Mouse (Mus musculus) lung, embryonic 14.5 days (tissue): ENCODE results near the gene Vdr. TPM values are rescaled to one million over a fixed set of nuclear protein-coding genes. Genes with fewer than 3 reads are reported as not detected.
A peak's percentile ranks its signal among the peaks of the same experiment; 100 is the strongest.

Source experiments
- ATAC-seq: fragments of 200-750 bp; cut with Nextera tagmentation; 2 replicates; pipeline ENCODE4 v1.8.0; 2017; ENCODE audit warnings: mild to moderate bottlenecking, moderate TSS enrichment, moderate library complexity; ENCODE audit not compliant: insufficient read depth
- DNase-seq: peaks from one replicate; pipeline ENCODE4 v3.0.0-alpha.2; 2015
- H3K27ac ChIP-seq: fragments of 300-500 bp; sonication (generic); 2 replicates; pipeline ENCODE4 v1.5.1; 2014; ENCODE audit warnings: low read depth, mild to moderate bottlenecking, moderate library complexity
- H3K27me3 ChIP-seq: fragments of 300-500 bp; sonication (generic); 2 replicates; pipeline ENCODE4 v1.6.1; 2014; ENCODE audit warnings: low read length, control low read depth; ENCODE audit not compliant: insufficient read depth
- H3K36me3 ChIP-seq: fragments of 300-500 bp; sonication (generic); 2 replicates; pipeline ENCODE4 v1.6.1; 2014; ENCODE audit warnings: control low read depth; ENCODE audit not compliant: insufficient read depth
- H3K4me1 ChIP-seq: fragments of 300-500 bp; sonication (generic); 2 replicates; pipeline ENCODE4 v1.6.1; 2014; ENCODE audit warnings: antibody characterized with exemption, control low read depth; ENCODE audit not compliant: insufficient read depth
- H3K4me2 ChIP-seq: fragments of 300-500 bp; sonication (generic); 2 replicates; pipeline ENCODE4 v1.6.1; 2014; ENCODE audit warnings: mild to moderate bottlenecking
- H3K4me3 ChIP-seq: fragments of 300-500 bp; sonication (generic); 2 replicates; pipeline ENCODE4 v1.5.1; 2014; ENCODE audit warnings: low read depth, low read length
- H3K9ac ChIP-seq: fragments of 300-500 bp; sonication (generic); 2 replicates; pipeline ENCODE4 v1.6.1; 2014
- H3K9me3 ChIP-seq: fragments of 300-500 bp; sonication (generic); 2 replicates; pipeline ENCODE4 v1.6.1; 2016; ENCODE audit warnings: low read depth, low read length, control low read depth
- CTCF ChIP-seq: IDR thresholded peaks from 2 replicates; pipeline ENCODE4 v1.5.1; 2016; ENCODE audit warnings: antibody characterized with exemption, low read depth
- WGBS: fragments of 180-500 bp; shearing (Covaris S2); extraction: QIAGEN DNeasy Blood & Tissue Kit; methylation state at CpG from one replicate; pipeline ENCODE4 v1.1.7; 2014; 5-methylcytosine and 5-hydroxymethylcytosine counted together
- polyA plus RNA-seq: library from polyadenylated mRNA; unstranded; fragments of >200 nt; fragmentation: Nextera tagmentation; extraction: Ambion mirVana; gene quantifications from 2 replicates; pipeline ENCODE4 v1.2.1, GENCODE M21; 2014

Gene Vdr
- 0.38 and 0.61 TPM in 2 replicates for polyA plus RNA-seq

DNA sequence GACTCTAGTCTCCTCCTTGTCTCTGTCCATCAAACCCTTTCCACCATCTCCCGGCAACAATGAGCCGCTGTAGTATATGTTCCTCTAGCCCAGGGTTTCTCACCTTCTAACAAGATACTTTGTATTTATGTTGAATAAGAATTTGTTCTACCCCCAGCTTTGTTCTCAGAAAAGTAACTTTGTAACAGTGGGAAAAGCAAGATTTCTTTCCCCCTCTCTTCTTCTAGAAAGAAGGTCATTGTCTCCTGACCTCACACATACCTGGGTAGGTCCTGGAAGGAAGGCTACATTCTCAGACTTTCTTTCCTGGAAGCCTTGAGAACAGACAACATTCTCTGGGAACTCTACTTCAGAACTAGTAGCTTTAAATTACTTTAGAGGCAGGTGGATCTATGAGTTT is at the start of gene Vdr:
Gene Vdr (minus strand): TSS at position 101 of the 400 bp plus-strand sequence.
- H3K27me3 ChIP-seq: peaks cover 27% of the 10 kb centered on the region
- H3K4me2 ChIP-seq: no peak within 1 kb of the TSS
- 95% methylated on average over 2 of the region's 2 CpGs for WGBS
- DNase-seq (no peak), ATAC-seq (no peak)
- H3K36me3 ChIP-seq: no peaks in the 10 kb centered on the region
- TF ChIP-seq CTCF: no peak
- no peak within 1 kb of the TSS for H3K9ac ChIP-seq
- H3K27ac ChIP-seq: no peak within 1 kb of the TSS
- H3K4me3 ChIP-seq: no peak within 1 kb of the TSS
- peaks cover 19% of the 10 kb centered on the region for H3K4me1 ChIP-seq
- H3K9me3 ChIP-seq: no peaks in the 10 kb centered on the region

DNA sequence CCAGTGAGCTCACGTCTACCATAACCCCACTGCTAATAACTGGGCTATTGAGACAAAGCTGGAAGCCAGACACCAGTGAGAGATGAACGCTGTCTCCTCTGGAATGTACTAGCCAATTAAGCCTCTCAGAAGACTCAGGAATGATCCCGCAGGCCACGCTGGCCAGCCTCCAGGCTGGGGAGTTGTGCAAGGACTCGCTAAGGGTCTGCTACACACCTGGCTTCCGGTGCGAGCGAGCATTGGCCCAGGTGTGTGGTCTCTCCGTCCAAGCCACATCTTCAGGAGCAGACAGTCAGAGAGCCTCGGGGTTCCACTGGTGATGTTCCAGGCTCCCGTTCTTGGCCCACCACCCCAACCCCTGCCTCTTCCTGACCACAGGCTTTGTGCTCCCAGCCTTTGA is 46.0 kb upstream of the Vdr start:
- no peak for ATAC-seq

DNA sequence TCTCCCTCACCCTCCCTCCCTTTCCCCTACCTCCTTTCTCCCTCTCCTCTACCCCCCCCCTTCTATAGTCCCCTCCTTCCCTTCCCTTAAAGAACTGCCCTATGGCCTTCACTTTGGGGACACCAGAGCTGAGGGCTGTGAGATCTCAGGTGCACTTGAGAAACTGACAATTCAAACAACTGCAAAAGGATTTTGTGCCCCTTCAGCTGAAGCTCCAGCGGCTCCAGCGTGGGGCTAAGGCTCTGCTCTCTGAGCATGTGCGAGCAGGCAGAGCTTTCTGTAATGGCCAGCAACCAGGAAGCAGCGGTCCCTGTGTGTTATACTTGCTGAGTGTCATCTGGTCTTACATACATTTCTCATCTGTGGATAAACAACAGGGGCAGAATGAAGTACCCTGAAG is 45.3 kb upstream of the Vdr start:
- 13% methylated on average over 4 of the region's 4 CpGs for WGBS
- H3K4me2 ChIP-seq: no peak overlapping the region
- no peaks in the 10 kb centered on the region for H3K9me3 ChIP-seq

More for the DNA sequence above, 46.0 kb upstream of the Vdr start:
- Histone ChIP-seq H3K4me2 (no peak overlapping the region), H3K9ac (no peak overlapping the region), H3K4me3 (no peak overlapping the region), H3K27me3 (no peaks in the 10 kb centered on the region), H3K27ac (no peak overlapping the region), H3K36me3 (no peaks in the 10 kb centered on the region), H3K4me1 (peaks cover 3% of the 10 kb centered on the region; the same call in 1 of the 2 replicates), H3K9me3 (no peaks in the 10 kb centered on the region)
- 62% methylated on average over 11 of the region's 11 CpGs for WGBS
- no peak for TF ChIP-seq CTCF
- DNase-seq: no peak

DNA sequence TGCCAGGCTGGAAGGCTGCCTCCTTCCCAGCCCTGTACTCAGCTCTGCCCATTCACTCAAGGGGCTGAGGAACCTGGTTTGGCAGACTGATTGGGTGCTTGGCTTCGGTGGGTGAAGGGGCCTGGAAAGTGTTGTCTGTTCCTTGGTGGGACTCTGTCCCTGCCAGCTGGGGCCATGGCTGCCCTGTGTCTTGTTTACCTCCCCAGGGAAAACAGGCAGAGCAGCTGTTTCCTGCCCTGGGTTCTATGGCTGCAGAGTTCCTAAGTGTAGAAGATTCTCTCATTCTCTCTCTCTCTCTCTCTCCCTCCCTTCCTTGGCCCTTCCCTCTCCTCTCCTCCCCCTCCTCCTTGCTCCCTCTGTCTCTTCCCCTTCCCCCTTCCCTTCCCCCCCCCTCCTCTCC is 44.9 kb upstream of the Vdr start:
- no peak for ATAC-seq
- Histone ChIP-seq H3K9me3 (no peaks in the 10 kb centered on the region), H3K4me2 (no peak overlapping the region), H3K9ac (no peak overlapping the region), H3K4me1 (peaks cover 3% of the 10 kb centered on the region; the same call in 1 of the 2 replicates), H3K4me3 (no peak overlapping the region), H3K36me3 (no peaks in the 10 kb centered on the region), H3K27me3 (no peaks in the 10 kb centered on the region), H3K27ac (no peak overlapping the region)
- DNase-seq: peak; percentile 25
- TF ChIP-seq CTCF: no peak
- WGBS: 53% methylated on average over 1 of the region's 1 CpGs

More for the DNA sequence above, 45.3 kb upstream of the Vdr start:
- H3K4me1 ChIP-seq: peaks cover 3% of the 10 kb centered on the region; the same call in 1 of the 2 replicates
- peak overlapping the region; percentile 2; the same call in 1 of the 2 replicates for H3K27ac ChIP-seq
- no peak overlapping the region for H3K4me3 ChIP-seq
- H3K9ac ChIP-seq: no peak overlapping the region; the same call in 1 of the 2 replicates
- no peak for TF ChIP-seq CTCF
- DNase-seq: peak; percentile 50
- no peaks in the 10 kb centered on the region for H3K27me3 ChIP-seq
- H3K36me3 ChIP-seq: no peaks in the 10 kb centered on the region
- peak; percentile 15; the same call in 1 of the 2 replicates for ATAC-seq

DNA sequence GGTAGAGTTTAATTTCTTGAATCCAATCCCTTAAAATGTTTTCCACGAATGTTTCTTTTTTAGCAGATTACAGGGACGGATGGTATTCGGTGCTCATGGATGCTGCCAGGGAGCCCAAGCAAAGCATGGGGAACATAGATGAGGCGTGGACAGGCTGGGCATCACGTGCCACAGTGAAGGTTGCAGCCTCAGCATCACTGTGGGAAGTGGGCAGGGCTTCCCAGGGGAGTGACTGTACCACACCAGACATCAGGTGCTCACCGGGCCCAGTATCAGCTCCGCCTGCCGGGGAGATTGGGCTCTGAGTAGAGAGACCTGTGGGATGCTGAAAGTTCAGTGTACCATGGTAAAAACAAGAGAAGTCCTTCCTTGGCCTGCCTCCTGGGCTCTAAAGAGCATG is 44.2 kb upstream of the Vdr start:
- Histone ChIP-seq H3K27ac (no peak overlapping the region), H3K27me3 (no peaks in the 10 kb centered on the region), H3K4me1 (peaks cover 3% of the 10 kb centered on the region; the same call in 1 of the 2 replicates), H3K9ac (no peak overlapping the region), H3K4me3 (no peak overlapping the region), H3K36me3 (no peaks in the 10 kb centered on the region), H3K4me2 (no peak overlapping the region), H3K9me3 (no peaks in the 10 kb centered on the region)
- DNase-seq (no peak), ATAC-seq (no peak)
- 81% methylated on average over 8 of the region's 8 CpGs for WGBS
- no peak for TF ChIP-seq CTCF

DNA sequence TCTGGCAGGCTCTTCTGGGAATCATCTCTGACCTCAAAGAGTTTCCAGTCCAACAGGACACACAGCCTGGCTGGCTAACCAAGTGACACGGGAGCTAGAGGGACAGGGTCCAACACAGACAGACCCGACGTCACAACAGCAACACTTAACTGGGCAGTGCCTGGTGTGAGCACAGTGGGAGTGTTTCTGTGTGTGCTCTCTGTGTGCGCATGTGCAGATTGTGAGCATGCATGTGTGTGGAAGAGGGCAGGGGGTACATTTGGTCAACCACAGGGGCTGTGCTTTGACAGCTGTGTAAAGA is 42.4 kb upstream of the Vdr start:
- Histone ChIP-seq H3K27ac (no peak overlapping the region), H3K4me3 (no peak overlapping the region), H3K9me3 (no peaks in the 10 kb centered on the region), H3K9ac (no peak overlapping the region), H3K27me3 (no peaks in the 10 kb centered on the region), H3K4me1 (peaks cover 3% of the 10 kb centered on the region; the same call in 1 of the 2 replicates), H3K4me2 (peak overlapping the region; percentile 31; the same call in 1 of the 2 replicates), H3K36me3 (no peaks in the 10 kb centered on the region)
- DNase-seq (no peak), ATAC-seq (peak; percentile 7; the same call in 1 of the 2 replicates)
- no peak for TF ChIP-seq CTCF
- 63% methylated on average over 4 of the region's 4 CpGs for WGBS

DNA sequence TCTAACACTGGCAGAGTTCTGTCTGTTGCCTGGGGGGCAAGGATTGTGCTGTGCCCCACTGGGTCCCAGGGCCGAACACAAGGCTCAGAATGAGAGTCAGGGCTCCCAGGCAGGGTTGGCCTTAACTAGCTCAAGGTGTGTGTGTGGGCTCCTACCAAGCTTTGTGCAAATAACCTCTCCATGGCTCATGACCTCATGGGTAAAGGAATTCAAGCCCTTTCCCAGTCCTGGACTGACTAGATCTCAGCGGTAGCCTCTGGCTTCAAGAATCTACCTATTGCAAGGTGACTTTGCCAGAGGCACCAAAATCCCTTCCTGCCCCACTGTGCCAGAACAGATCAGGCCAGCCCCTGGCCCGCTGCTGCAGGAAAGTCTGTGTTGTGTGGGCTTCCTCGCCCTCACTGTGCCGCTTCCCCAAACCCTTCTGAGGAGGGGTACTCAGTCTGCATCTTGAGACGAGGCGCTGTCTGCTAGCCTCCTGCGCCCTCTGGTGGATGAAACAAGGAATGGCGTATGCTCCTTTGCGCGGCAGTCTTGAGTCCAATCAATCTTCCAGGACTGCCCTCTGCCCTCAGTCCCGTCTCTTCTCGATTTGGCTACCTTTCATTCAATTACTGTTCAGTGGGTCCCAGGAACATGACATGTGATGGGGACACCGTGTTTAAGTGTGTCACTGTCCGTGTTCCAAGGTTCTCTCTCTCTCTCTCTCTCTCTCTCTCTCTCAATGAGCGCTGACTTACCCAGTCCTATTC is 41.9 kb upstream of the Vdr start:
- 12% methylated on average over 16 of the region's 16 CpGs for WGBS
- peak; percentile 67 for ATAC-seq
- H3K27me3 ChIP-seq: no peaks in the 10 kb centered on the region
- no peaks in the 10 kb centered on the region for H3K36me3 ChIP-seq
- no peaks in the 10 kb centered on the region for H3K9me3 ChIP-seq
- peaks cover 3% of the 10 kb centered on the region; the same call in 1 of the 2 replicates for H3K4me1 ChIP-seq
- DNase-seq: peak; percentile 90
- H3K27ac ChIP-seq: no peak overlapping the region
- peak; percentile 99 for TF ChIP-seq CTCF
- no peak overlapping the region for H3K9ac ChIP-seq
- peak overlapping the region; percentile 31 for H3K4me2 ChIP-seq
- H3K4me3 ChIP-seq: no peak overlapping the region
